Mouse (Mus musculus): ENCODE results near the gene Hsd3b5.
"Not testable (repeated sequence)": the region's sequence is repeated elsewhere in the genome, so short reads cannot be mapped to it uniquely, and the experiment has no call there.

Gene Hsd3b5

DNA sequence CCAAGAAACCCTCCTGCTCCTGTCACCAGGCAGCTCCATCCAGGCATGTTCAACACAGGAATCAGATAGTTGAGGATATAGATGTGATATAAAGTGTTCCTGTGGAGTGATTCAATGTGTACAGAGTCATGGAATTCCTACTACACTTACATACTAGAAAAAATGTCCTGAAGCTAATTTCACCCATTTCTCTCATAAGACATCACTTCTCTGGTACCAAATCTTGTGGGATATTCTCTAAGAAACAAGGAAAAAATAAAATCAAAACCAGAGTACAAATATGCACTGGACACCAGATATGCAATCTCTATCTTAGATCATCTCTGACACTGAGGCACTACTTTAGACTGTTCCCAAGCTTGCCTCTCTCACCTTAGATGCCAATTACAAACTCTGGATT, at the start of gene Hsd3b5:
Gene Hsd3b5, minus strand, starts transcription at position 101 of the 400 bp plus-strand sequence.
- DNase-seq (ENCODE audit: low read depth) = no peak

DNA sequence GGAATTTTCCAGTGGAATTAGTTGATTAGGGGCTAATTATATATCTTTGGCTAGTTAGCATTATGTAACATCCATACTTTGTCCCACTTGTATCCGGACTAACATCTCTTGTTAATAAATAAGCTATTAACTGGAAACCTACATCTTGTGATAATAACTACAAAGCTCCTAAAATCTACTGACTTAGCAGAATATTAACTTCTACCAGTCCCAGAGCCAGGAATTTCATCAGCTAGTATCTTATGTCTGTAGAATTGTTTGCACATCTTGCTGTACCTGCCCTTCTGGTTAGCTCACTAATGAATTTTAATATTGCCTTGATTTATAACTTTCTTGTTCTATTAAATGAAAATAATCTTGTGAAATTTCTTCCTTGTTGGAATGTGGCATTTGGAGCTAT, 5.1 kb upstream of the Hsd3b5 start:
- DNase-seq (ENCODE audit: low read depth) = no peak

DNA sequence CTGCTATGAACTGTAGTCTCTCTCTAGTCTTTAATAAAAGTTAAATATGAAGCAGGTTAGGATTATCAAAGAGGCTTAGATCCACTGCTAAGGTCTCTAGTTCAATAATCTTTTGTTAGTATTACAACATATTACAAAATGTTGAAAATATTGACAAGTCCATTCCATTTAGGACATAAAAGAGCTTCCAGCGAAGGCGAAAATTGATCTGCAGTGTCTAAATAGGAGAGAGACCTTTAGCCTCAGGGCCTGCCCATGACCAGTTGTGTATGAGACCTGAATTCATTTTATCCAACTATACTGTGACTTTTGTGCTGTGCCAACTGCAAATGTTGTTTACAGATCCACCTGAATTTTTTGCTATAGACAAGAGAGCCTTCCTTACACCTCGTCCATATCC, 419 bp downstream of the Hsd3b5 start:
- no peak for DNase-seq (ENCODE audit: low read depth)

DNA sequence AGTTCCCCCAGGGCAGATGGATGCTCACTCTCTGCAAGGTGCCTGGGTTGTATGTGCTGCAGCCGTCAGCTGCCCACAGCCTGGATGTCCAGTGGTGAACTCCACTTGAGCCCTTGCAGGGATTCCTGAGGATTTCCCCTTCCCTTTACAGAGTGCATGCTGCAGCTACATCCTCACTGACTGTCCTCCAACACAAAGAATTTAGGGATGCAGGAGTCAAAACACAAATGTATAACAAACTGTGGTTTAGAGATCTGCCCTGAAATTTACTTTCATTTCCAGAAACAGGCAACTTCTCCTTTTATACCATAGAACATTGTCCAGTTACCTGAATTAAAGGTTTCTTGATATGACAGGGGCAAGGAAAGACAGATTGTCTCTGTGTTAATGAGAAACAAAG, 13.3 kb downstream of the Hsd3b5 start:
- DNase-seq (ENCODE audit: low read depth) = not testable (repeated sequence)

DNA sequence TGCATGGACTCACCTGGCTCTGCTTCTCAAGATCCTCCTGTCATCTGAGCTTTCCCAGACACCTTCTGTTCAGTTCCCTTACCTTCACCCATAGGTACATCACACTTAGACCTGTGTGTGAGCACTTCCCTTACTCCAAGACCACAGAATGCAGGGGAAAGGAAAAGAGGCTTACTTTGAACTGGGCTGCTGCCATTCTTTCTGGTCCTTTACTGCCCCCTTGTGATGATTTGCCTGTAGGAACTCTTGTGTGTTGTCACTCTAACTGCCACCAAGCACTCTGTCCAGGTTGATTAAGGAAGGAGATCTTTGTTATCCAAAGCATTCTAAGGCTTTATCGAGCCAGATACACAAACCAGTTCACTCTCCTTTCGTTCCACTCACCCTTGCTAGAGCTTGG, 13.8 kb downstream of the Hsd3b5 start:
- DNase-seq (ENCODE audit: low read depth) = not testable (repeated sequence)

DNA sequence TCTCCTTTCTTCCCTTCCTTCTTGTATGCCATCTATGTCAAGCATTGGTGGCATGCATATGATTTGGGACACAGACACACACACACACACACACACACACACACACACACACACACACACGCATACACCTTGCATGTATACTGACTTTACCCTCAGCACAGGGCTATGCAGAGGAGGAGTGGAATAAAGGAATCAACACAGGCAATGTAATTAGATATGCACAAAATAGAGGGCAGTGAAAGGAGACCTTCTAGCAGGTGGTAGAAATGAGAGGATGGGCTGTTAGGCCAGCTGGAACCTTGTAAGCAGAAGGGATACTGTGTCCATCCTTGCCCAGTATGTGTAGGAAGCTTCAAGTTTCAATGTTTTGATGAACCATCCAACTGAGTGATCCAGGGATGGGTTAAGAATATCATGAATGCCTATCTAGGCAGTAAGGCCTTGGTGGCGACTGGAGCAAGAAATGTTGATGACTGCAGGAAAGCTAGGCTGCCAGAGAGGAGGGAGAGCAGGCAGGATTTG, 15.6 kb downstream of the Hsd3b5 start:
- not testable (repeated sequence) for DNase-seq (ENCODE audit: low read depth)

DNA sequence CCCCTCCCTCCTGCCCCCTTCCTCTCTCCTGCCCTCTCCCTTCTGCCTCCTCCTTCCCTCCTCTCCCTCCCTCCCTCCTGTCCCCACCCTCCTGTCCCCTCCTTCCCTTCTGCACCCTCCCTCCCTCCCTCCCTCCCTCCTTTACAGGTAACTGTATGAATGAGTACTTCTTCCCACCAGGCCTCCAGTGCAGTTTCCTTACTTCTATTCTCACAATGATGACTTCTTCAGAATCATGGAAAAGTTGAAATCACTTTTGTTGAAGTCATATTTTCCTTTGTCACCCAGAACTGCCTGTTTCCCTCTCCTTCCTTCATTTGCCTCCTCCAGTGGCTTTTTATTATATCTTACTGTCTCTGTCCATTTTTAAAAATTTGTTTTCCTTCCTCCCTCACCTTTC, 16.1 kb downstream of the Hsd3b5 start:
- DNase-seq (ENCODE audit: low read depth) = no peak

DNA sequence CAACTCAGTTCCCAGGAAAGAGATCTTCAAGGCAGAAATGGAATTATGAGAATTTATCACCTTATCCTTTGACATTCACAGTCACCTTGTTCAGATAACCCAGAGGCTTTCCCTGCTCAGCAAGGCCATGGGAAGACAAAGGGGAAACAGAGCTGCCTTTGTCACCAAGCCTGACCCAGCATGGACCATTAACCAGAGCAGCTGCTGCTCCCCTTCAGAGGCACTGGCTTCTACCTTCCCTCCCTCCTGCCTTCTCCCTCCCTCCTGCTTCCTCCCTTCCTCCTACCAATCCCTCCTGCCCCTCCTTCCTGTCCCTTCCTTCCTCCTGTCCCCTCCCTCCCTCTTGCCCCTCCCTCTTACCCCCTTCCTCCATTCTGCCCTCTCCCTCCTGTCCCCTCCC, 16.5 kb downstream of the Hsd3b5 start:
- DNase-seq (ENCODE audit: low read depth) = not testable (repeated sequence)

DNA sequence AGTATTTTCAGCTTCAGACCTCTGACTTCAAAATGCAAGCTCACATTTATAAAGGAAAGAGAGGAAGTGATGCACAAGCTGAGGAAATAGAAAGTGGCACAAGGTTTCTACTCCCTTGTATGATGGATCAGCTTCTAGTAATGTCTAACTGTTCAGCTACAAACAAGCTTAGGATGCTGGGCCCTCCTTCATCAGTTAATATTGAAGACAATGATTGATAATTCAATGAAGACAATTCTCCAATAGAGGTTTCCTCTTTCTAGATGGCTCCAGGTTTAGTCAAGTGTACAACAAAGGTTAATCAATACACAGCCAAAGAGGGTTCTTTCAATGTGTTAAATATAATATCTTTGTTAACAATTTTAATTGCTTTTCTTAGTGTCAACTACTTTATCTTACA, 41.3 kb downstream of the Hsd3b5 start, which contains the start of gene Gm10681:
Gene Gm10681, minus strand, starts transcription at position 101 of the 400 bp plus-strand sequence.
- DNase-seq (ENCODE audit: low read depth) = no peak

DNA sequence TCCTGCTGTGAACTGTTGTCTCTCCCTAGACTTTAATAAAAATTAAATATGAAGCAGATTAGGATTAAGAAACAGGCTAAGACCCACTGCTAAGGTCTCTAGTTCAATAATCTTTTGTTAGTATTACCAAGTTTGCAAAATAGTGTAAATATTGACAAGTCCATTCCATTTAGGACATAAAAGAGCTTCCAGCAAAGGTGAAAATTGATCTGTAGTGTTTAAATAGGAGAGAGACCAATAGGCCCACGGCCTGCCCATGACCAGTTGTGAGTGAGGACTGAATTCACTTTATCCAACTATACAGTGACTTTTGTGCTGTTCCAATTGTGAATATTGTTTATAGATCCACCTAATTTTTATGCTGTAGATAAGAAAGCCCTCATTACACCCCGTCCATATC, 42.3 kb downstream of the Hsd3b5 start:
- DNase-seq (ENCODE audit: low read depth) = no peak

DNA sequence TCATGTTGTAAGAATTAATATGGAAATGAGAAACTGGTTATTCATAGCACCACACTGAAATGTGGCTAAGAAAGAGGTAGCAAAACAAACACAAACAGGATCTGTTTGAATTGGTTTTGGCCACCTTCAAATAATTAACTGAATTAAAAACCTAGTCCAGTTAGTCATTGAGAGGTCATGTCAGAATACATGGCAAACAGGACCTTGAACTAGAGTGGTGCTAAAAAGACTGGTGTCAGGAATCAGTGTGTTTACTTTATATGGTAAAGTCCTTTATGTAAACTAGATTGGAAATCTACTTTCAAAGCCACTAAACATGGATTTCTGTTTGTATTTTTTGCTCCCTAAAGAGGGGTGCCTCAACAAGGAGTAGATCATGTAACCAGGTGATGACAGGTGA, 47.4 kb downstream of the Hsd3b5 start:
- not testable (repeated sequence) for DNase-seq (ENCODE audit: low read depth)

DNA sequence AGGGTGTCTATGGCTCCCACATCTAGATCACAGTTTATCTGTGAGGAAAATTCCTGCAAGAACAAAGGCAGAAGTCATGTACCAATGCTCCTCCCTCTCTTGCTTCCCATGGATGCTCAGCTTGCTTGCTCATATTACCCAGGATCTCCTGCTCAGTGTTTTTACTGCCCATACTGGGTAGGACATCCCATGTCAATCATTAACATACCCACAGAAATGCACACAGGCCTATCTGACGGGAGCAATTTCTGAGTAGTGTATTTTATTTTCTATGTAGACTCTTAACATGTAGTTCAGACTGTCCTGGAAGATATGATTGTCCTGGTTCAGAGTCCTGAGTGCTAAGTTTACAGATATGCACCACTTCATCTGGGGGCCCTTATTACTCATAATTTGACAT, 47.9 kb downstream of the Hsd3b5 start:
- not testable (repeated sequence) for DNase-seq (ENCODE audit: low read depth)

DNA sequence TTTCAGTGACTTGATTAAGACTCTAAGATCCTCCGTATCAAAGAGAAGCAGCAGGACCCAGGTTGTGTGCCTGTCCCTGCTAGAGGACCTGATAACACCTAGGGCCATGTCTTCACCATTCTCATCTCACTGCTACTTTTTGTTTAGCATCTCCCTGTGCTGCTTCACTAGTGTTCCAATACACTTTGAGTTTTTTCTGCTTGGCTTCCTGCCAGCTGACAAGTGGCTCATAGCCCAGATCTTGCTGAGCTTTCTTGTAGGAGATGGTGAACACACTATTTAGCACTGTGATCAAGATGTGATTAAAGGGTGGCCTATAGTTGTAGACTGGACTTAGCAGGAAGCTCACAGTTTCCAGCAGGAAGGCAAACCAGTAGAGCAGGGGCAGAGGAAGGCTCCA, 49.0 kb downstream of the Hsd3b5 start:
- DNase-seq (ENCODE audit: low read depth) = peak; percentile 44
